Mouse (Mus musculus) embryo, embryonic 10 days (tissue): ENCODE measurements around the gene Gm12184.
"Not testable (repeated sequence)": the region's sequence is repeated elsewhere in the genome, so short reads cannot be mapped to it uniquely, and the experiment has no call there.

Experiments
- DNase-seq: peaks from one replicate; pipeline ENCODE4 v3.0.0-alpha.2; 2015; ENCODE audit warnings: low spot score

Gene Gm12184

DNA sequence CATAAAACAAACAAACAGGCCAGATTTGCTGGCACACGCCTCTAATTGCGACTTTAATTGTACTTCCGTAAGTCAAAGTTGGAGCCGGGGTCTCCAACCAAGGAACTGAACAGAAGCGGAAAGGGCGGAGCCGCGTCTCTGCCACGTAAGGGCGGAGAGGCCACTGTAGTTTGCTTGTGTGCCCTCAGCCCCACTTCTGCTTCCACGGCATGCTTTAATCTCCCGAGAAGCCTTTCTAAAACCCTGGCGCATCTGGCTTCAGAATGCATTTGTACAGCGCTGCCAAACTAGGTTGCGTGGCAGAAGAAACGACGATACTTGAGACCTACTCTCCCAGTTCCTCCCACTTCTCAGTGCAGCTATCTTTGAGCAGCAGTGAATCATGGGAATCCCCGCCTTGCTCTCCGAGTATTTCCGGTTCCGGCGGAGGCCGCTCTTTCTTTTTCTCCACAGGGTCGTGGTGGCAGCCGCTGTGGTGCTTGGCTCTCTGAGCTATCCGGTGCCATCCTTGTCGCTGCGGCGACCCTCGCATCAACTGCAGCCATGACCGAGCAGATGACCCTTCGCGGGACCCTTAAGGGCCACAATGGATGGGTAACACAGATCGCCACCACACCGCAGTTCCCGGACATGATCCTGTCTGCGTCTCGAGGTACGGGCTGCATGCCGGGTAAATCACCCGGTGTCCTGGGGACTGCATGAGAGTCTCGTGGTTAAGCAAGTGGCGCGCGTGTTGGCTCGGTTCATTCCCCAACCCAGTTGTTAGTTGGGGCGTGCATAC lies 26.3 kb downstream of the Gm12184 start, which contains the start of gene Rack1:
Rack1 (plus strand) TSS at position 412 of the 781 bp plus-strand sequence.
- peak; percentile 95 for DNase-seq

DNA sequence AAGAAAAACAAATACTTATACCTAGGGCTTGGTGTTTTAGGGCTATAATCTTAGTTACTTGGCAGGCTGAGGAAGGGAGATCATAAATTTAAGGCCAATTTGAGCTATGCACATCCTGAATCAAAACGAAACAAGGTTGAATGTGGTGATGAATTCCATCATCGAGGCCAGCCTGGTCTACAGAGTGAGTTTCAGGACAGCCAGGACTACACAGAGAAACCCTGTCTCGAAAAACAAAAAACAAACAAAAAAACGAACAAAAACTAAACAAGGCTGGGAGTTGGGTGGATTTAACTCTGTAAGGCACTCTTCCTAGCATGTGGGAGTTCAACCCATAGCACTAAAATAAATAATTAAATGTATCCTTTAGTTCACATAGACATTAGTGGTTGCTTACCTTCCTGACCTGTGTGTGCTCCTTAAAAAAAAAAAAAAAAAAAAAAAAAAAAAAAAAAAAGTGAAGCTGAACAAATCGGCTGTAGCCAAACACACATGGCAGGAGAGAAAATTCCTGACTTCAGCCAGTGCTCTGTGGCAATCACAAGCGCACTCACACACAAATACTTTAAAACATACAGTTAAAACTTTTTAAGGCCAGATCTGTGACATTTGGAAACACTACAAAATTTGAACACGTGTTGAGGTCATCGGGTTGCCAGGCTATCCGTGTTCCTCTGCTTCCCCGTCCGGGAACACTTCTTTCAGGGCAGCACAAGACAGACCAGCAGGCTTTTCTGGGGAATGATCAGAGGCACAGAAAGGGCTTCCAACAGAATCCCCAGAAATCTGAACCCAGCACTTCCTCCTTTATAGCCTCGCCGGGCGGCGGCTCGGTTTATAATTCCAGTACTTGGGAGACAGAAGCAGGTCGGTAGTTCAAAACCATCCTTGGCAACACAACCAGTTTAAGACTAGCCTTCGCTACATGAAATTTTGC lies 27.2 kb downstream of the Gm12184 start:
- no peak for DNase-seq

DNA sequence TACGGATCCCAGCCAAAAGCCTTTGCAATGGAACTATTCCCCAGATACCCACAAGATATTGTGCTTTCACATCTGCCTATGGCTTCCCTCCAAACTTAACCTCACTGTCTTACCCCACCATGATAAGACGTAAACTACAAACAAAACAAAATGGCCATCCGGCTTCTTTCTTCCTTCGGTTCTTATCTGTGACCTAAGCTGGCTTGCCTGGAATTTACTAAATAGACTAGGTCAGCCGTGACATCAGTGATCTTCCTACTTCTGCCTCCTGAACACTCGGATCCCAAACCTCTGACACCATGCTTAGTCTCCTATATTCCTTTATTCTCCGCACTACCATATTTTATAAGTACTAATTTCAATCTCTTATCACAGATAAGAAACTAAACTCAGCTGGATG lies 28.1 kb downstream of the Gm12184 start:
- no peak for DNase-seq

DNA sequence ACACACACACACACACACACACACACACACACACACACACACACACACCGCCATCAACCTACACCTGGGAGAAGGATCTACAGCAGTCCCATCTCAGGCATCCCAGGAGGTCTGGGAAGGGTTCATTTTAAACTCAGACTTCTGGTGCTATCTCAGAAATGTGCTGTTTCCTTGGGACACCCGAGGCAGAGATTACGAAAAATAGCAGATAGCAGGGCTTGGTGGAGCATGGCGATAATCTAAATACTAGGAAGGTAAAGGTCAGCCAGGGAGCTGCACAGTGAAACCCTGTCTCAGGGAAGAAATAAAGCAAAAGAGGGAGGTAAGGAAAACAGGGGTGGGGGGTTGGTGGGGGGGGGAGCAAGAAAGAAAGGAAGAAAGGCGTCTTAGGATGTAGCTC lies 29.2 kb downstream of the Gm12184 start:
- no peak for DNase-seq

DNA sequence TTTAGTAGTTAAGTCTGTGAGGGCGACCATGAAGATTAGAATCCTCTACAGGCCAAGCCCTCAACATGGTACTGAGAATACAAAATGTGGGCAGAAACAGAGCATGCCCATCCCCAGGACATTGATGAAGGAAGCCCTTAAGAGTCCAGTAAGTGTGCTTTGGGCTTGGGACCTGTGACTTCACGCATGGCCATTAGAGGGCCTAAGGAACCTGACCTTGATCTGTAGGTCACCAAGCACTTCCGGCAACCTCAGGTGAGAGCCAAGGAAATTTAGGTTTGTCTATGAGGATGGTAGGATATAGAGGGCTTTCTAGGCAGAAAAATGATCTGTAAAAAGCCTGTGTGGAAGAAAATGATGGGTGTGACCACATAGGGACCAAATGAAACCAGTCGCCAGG lies 30.2 kb downstream of the Gm12184 start:
- no peak for DNase-seq

DNA sequence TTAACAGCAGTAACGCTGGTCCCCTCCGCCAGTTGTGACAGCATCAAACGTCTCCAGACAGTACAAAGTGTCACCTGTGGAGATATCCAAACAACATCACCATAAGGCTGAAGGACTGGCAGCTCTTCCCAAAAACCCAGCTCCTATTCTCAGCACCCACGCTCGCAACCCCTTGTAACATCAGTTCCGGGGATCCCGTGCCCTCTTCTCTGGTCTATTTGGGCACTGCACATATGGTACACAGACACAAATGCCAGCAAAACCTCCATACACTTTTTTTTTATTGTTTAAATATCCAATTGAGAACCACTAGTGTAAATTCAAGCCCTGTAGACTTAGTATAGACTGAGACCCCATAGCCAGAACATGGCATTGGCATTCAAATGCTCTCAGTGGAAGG lies 31.2 kb downstream of the Gm12184 start:
- no peak for DNase-seq

DNA sequence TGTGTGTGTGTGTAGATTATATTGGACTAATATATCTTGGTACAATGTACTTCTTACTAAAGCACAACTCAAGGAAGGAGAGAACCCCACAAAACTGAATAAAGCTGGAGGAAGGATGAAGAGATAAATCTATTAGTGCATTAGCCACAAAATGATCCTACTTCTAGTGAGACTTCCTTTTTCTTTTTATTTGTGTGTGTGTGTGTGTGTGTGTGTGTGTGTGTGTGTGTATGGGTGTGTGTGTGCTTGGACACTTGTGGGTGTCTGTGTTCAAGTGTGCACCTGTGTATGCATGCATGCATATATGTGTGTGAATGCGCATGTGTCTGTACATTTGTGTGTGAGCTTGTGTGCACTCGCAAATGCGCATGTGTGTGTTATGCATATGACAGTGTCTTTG lies 33.3 kb downstream of the Gm12184 start:
- no peak for DNase-seq

DNA sequence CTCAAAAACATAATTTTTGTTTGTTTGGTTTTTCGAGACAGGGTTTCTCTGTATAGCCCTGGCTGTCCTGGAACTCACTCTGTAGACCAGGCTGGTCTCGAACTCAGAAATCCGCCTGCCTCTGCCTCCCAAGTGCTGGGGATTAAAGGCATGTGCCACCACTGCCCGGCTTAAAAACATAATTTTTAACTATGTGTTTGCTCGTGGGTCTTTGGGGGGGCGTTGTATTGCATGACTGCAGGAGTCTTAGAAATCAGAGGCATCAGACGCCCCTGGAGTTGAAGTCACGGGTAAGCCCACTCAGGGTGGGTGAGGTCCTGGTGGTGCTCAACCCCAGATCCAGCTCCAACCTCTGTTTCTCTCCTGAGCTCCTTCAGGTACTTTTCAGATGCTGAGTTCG lies 34.6 kb downstream of the Gm12184 start:
- not testable (repeated sequence) for DNase-seq

DNA sequence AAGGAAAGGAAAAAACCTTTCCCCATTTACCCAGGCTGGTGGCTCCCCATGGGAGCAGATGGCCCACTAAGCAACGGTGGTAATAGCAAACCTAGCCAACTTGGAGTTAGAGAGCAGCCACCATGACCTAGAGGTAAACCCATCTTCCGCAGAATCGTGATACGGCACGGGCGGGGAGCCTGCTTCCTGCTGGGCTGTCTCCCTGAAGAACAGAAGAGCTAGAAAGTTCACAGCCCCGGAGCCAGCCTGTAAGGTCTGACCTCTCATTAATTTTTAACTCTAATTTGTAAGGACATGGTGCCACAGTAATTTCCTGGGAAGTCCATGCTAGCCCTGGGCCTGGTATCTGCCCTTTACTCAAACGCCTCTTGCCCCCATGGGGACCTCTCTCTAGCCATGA lies 35.5 kb downstream of the Gm12184 start:
- DNase-seq, result no peak

DNA sequence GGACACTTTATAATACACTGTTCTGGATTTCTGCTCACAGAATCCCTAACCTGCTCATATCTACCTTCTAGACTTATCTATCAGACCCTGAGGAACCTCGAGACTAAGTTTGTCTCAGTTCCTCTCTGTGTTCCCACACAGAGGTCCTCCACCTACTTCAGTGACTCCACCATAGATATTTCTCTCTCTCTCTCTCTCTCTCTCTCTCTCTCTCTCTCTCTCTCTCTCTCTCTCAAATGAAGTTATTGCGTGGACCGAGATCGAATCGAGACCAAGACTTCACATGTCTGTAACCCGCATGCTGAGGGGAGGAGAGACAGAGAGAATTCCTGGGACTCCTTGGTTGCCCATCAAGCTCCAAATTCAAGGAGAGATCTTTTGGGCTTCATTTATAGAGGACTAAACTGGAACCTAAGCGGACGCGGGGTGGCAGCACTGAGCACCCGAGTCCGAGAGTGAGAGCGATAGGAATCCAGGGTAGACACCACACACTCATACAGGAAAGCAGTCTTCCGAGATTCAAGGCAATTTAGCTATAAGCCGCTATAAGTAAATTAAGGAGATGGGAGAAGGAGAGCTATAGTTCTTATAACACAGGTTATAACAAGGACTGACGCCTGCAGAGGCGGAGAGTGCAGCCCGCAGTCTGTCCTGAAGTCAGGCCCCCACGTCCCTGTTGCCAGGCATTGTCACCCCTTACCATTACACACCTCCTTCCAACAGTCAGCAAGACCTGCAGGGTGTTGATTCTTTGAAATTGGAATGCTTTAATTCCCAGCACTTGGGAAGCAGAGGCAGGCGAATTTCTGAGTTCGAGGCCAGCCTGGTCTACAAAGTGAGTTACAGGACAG lies 36.3 kb downstream of the Gm12184 start:
- peak; percentile 93 for DNase-seq

DNA sequence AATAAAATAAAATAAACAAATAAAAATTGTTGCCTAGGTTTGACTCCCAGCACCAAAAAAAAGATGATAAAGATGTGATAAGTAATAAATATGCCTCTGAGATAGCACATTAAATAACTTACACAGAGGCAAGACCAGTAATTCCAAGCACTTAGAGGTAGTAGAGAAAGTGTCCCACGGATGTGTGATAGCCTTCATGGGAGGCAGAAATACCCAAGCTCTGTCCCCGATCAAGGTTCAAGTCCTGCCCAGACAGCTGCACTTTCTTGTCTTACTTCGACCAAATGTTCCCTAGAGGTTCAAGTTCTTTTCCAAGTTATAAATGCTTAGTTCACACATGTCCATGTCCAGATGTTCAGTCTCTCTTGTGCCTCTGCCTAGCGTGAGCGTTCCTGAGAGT lies 37.2 kb downstream of the Gm12184 start:
- no peak for DNase-seq

DNA sequence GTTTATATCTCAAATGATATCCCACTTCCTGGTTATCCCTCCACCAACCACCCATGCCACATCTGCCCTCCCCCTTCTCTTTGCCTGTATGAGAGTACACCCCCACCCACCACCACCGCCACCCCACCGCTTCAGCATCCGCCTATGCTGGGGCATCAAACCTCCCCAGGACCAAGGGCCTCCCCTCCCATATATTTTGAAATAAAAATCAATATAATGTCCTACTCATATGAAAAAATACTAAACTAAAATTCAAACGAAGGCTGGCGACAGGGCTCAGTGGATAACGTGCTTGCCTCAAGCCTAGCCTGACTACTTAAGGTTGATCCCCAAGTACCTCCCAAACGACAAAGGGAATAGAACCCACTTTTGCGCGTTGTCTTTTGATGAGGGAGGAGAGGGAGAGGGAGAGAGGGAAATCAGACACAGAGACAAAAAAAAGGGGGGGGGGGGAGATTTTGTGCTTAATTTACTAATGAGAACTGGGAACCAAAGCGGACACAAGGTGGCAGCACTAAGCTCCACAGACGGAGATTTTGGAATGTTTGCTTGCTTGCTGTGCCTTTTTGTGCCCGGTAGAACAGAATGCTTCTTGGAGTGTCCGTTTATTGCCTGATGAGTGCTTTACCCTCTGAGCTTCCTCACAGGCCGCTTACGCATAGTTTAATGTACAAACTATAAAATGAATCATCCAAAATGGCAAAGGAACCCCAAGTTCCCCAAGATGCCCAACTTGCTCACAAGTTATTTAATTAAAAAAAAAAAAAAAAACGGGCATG lies 38.0 kb downstream of the Gm12184 start:
- DNase-seq, result peak; percentile 91

DNA sequence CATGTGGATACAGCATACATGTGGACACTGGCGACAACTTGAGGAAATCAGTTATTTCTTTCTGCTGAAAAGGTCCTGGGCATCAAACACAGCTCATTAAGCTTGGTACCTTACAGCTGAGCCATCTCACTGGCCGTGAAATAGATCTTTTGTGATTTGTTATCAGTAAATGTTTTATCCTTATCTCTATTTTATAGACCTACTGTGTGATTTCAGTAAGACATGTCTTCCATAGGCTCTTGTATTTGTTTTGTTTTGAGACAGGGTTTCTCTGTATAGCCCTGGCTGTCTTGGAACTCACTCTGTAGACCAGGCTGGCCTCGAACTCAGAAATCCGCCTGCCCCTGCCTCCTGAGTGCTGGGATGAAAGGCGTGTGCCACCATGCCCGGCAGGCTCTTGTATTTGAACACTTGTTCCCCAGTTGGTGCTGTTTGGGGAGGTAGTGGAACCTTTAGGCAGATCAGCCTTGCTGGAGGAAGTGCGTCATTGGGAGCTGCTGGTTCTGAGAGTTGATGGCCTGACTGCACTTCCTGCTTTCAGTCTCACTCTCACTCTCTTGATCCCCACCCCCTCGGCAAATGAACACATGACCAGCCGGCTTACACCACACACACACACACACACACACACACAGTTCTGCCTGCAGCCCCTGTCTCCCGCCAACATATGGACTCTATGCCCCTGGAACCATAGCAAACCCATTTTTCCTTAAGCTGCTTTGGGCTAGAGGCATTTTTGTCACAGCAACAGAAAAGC lies 38.8 kb downstream of the Gm12184 start:
- DNase-seq, result peak; percentile 57

DNA sequence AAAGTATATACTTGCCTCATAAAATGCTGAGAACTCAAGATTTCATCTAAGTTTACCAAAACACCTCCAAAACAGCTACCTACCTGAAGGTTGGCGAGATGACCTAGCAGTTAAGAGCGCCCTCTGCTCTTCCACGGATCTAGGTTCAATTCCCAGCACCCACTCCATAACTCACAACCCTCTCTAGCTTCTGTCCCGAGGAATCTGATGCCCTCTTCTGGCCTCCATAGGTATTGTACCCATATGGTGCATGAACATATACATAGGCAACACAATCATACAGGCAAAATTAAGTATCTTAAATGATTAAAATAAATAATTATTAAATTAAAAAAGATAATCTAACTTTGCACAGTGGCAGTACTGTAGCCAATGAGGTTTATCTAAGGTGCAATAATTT lies 44.2 kb downstream of the Gm12184 start:
- no peak for DNase-seq

DNA sequence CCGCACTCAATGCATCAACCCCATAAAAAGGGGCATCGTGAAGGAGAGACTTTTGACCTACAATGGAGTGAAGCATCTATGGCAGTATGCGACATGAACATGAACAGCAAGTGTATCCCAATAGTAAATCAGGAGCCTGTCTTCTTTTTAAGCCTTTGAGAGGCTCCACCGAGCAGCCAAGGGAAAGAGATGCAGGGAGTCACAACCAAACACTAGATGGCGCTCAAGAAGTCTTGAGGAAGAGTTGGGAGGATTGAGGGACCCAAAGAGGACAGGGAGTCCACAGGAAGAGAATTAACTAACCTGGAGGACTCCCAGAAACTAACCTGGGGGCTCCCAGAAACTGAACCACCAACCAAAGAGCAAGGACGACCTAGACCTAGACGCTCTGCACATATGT lies 47.0 kb downstream of the Gm12184 start:
- peak; percentile 56 for DNase-seq

DNA sequence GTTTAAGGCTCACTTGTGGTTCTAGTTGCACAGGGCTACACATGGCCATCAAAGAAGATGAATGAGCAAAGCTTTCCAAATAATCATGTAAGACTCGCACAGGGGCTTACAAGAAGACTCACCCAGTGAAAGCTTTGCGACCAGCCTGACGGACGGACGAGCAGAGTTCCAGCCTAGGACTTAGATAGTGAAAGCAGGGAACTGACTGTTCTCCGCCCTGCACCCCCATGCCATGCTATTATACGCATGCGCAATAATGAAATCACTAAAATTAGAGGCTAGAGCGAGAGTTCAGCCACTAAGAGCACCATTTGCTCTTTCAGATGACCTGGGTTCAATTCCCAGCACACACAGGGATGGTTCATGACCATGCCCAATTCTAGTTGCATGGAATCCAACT lies 49.2 kb downstream of the Gm12184 start:
- no peak for DNase-seq

DNA sequence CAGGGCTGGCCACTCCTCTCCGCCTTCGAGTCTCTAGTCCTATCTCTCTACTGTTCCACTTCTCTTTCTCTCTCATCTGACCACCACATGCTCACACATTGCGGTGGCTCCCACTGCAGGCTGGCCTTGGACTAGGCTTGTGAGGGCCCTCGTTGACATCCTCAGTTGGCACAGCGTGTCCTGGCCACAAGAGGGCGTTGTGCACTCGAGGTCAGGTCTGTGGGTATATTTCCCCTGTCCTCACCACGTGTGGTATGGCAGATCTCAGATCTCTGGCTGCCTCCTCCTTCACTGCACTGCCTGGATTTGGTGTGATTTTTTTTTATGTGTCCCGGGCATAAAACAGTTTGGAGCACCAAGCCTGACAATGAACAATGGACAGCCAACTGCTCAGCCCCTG lies 49.8 kb downstream of the Gm12184 start:
- DNase-seq, result no peak

DNA sequence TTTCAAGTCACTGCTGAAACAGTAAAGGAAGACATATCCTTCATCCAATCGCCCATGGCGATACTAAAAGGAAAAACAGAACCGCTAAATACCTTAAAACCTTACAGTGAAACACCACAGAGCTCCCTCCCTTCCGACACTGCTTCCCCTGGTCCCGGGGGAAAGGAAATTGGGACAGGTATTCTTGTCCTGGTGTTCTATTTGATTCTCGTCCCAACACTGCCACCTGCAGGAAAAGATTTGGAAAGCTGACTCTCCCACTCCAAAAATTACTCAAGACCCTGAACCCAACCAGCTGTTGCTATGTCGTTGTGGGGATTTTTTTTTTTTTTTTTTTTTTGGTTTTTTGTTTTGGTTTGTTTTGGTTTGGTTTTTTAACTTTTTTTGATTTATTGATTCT lies 51.0 kb downstream of the Gm12184 start:
- DNase-seq, result peak; percentile 70
